Mouse (Mus musculus) E14TG2a.4 (cell line): Measurements from ENCODE around the gene Hoxa13.

Experiments used
- CTCF ChIP-seq: conservative IDR thresholded peaks from 2 replicates; pipeline ENCODE4 v1.5.1; 2014; ENCODE audit warnings: low read length
- NANOG ChIP-seq: IDR thresholded peaks from 2 replicates; pipeline ENCODE4 v1.6.1; 2014; ENCODE audit warnings: borderline replicate concordance, low read length, mixed read lengths

GRCm38 (mm10) chr6:52252016-52252774, 8.5 kb downstream of the Hoxa13 start:
- TF ChIP-seq CTCF (no peak), NANOG (no peak)
